Mouse (Mus musculus): ENCODE measurements around the gene Syde2.

- TF ChIP-seq MAZ (IDR thresholded peaks at IDR 0.05; ENCODE audit: low read depth, low read length) (no peak), POLR2A (IDR thresholded peaks at IDR 0.05; ENCODE audit: control insufficient read depth in 1 of 2, insufficient read depth in 1 of 2, low read depth in 1 of 2, low read length in 2 of 2, poor library complexity in 1 of 2) (no peak)
These were observed 26.7 kb downstream of the Syde2 start for GRCm38 (mm10) chr3:146014321-146014720.
